Mouse (Mus musculus) embryonic facial prominence, embryonic 13.5 days (tissue): Measurements from ENCODE around the gene Mast1. TPM values are rescaled to one million over a fixed set of nuclear protein-coding genes. Genes with fewer than 3 reads are reported as not detected.
A peak's percentile ranks its signal among the peaks of the same experiment; 100 is the strongest.

Experiments
- ATAC-seq: fragments of 200-750 bp; cut with Nextera tagmentation; 2 replicates; pipeline ENCODE4 v1.8.0; 2017; ENCODE audit warnings: low read depth; ENCODE audit not compliant: insufficient number of reproducible peaks, insufficient read depth, low FRiP score, low TSS enrichment
- H3K27ac ChIP-seq: fragments of 300-500 bp; sonication (generic); 2 replicates; pipeline ENCODE4 v1.5.1; 2015; ENCODE audit warnings: moderate library complexity, mild to moderate bottlenecking, inconsistent platforms
- H3K27me3 ChIP-seq: fragments of 300-500 bp; sonication (generic); 2 replicates; pipeline ENCODE4 v1.6.1; 2015; ENCODE audit warnings: mild to moderate bottlenecking, inconsistent platforms
- H3K36me3 ChIP-seq: fragments of 300-500 bp; sonication (generic); 2 replicates; pipeline ENCODE4 v1.6.1; 2015; ENCODE audit warnings: mild to moderate bottlenecking, inconsistent platforms
- H3K4me1 ChIP-seq: fragments of 300-500 bp; sonication (generic); 2 replicates; pipeline ENCODE4 v1.6.1; 2015; ENCODE audit warnings: inconsistent platforms
- H3K4me2 ChIP-seq: fragments of 300-500 bp; sonication (generic); 2 replicates; pipeline ENCODE4 v1.6.1; 2015; ENCODE audit warnings: moderate library complexity, mild to moderate bottlenecking, inconsistent platforms
- H3K4me3 ChIP-seq: fragments of 300-500 bp; sonication (generic); 2 replicates; pipeline ENCODE4 v1.5.1; 2015; ENCODE audit warnings: mild to moderate bottlenecking, inconsistent platforms
- H3K9ac ChIP-seq: fragments of 300-500 bp; sonication (generic); 2 replicates; pipeline ENCODE4 v1.6.1; 2015; ENCODE audit warnings: mild to moderate bottlenecking, inconsistent platforms
- H3K9me3 ChIP-seq: fragments of 300-500 bp; sonication (generic); 2 replicates; pipeline ENCODE4 v1.6.1; 2016; ENCODE audit warnings: inconsistent platforms
- WGBS: fragments of 180-500 bp; shearing (Covaris S2); methylation state at CpG from one replicate; pipeline ENCODE4 v1.1.7; 2015; ENCODE audit warnings: mixed read lengths; 5-methylcytosine and 5-hydroxymethylcytosine counted together
- polyA plus RNA-seq: library from polyadenylated mRNA; unstranded; fragments of >200 nt; fragmentation: Nextera tagmentation; extraction: Ambion mirVana; gene quantifications from 2 replicates; pipeline ENCODE4 v1.2.1, GENCODE M21; 2015

Mast1 gene
- polyA plus RNA-seq, 1 experiment from 2014 or later = 1.4 TPM

DNA sequence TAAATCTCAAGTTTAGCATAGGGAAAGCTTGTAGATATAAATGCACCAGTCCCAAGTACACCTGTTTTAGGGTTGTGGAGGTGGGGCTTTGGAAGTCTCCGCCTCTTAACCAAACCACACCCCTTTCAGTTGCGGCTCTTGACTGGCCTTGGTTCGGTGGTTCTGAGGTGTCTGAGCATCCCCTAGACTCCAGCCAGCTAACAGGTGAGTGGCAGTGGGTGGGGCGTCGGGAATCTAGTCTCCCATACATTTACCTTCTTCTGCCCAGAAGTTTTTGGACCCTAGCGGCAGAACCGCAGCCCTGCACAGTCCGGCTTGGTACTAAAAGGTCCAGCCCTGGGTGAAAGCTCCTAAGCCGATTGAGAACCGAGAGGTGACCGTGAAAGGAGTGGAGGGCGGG is 12.6 kb upstream of the Mast1 start:
- WGBS = 15% methylated on average over 12 of the region's 12 CpGs
- H3K27me3 ChIP-seq = peaks cover 85% of the 10 kb centered on the region
- no peak for ATAC-seq
- no peaks in the 10 kb centered on the region for H3K36me3 ChIP-seq
- H3K4me3 ChIP-seq = no peak overlapping the region
- peaks cover 14% of the 10 kb centered on the region for H3K4me1 ChIP-seq
- no peak overlapping the region for H3K9ac ChIP-seq
- no peaks in the 10 kb centered on the region for H3K9me3 ChIP-seq
- no peak overlapping the region for H3K4me2 ChIP-seq
- no peak overlapping the region for H3K27ac ChIP-seq

DNA sequence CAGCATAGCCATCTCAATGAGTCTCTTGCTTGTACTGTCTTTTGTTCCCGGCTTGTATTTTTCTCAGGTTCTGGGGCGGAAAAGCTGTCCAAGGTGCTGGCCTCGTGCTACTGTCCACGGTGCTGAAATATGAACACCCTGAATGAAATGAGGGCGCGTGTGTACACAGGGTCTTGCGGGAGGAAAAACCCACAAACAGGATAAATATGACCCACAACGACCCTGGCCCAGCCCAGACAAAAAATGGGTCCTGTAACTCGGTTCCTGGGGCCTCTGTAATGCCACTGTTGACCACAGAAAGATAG is 10.0 kb upstream of the Mast1 start:
- H3K9ac ChIP-seq = no peak overlapping the region
- H3K27me3 ChIP-seq = peaks cover 91% of the 10 kb centered on the region
- 10% methylated on average over 9 of the region's 9 CpGs for WGBS
- no peaks in the 10 kb centered on the region for H3K36me3 ChIP-seq
- no peak overlapping the region for H3K4me3 ChIP-seq
- no peak overlapping the region for H3K27ac ChIP-seq
- H3K4me2 ChIP-seq = no peak overlapping the region
- H3K4me1 ChIP-seq = peaks cover 18% of the 10 kb centered on the region
- ATAC-seq = no peak
- no peaks in the 10 kb centered on the region for H3K9me3 ChIP-seq

DNA sequence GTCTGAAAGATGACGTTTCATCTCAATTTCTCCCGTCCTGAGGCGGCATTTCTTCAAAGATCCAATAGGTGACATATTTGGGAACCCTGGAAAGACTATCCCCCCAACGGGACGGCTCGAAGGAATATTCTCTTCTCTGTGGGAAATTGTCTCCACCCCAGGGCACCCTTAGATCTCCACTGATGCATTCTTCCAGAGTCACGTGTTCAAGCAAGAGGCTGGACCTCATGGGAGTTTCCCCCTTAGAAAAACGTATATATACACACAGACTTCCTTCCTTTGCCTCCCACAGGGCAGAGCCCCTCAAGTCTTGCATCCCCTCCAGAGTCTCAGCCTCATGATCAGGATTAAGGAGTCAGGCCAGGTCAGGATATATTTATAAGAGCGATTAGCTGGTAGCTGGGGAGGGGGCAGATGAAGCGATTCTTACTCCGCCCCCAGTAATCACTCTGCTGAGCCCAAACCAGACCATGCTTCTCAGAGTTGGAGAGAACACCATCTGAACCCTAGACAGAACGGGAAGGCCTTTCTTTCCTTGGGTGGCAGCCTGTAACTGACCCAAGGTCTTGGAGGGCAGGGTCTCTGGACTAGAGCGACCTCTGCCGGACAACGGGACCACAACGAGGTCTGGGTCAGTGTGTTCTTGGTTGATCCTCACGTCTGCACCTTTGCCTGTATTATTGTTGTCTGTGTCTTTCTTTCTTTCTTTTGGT is 9.5 kb upstream of the Mast1 start, which contains the start of gene Rtbdn:
Gene Rtbdn (plus strand): TSS at position 464 of the 713 bp plus-strand sequence.
- no peak for ATAC-seq
- peaks cover 18% of the 10 kb centered on the region for H3K4me1 ChIP-seq

DNA sequence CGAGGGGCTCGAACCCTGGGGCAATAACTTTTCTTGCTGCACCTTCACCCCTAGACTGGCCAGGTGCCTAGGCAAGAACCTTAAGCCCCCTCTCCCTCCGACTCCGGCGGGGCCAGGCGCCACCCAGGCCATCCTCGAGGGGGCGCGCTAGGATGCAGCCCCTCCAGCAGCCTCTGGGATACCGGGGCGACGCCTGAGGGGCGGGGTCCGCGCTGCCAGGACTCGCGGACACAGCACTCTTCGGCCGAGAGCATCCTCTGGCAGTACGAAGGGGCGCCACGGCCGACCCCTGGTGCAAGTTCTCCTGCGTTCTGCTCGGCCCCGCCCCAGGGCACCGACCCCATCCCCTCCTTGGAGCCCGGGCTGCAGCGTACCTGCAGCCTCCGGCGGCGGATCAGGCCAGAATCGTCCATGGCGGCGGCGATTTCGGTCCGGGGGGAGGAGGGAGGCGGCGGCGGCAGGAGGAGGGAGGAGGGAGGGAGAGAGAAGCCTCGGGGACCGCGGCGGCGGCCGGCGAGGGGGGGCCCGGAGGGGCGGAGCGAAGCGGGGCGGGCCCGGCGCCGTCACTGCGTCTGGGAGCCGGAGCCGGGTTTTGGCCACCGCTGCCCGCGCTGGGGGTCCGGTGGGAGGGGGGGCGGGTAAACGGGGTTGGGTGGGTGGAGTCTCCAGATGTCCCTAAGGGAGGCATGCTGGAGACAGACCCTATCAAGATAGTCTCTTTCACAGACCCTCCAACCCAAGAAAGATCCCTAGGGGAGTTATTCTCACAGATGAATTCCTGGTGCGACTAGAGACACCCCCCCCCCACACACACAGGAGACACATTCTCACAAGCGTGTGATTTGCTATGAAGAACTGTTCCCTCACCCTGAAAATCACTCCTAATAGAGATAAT is 8.7 kb upstream of the Mast1 start:
- Histone ChIP-seq H3K9me3 (no peaks in the 10 kb centered on the region), H3K36me3 (no peaks in the 10 kb centered on the region), H3K4me3 (peak overlapping the region; percentile 47), H3K27me3 (peaks cover 88% of the 10 kb centered on the region), H3K9ac (0 out of 2 replicates have a peak overlapping the region, but pooled peaks have one; percentile 32), H3K27ac (no peak overlapping the region), H3K4me2 (peak overlapping the region; percentile 85), H3K4me1 (peaks cover 18% of the 10 kb centered on the region)
- 0 out of 2 replicates have a peak, but pooled peaks have one; percentile 13 for ATAC-seq
- 1% methylated on average over 43 of the region's 67 CpGs for WGBS

More for the DNA sequence above, 9.5 kb upstream of the Mast1 start, which contains the start of gene Rtbdn:
- 8% methylated on average over 17 of the region's 17 CpGs for WGBS
- Histone ChIP-seq H3K27me3 (peaks cover 90% of the 10 kb centered on the region), H3K9me3 (no peaks in the 10 kb centered on the region), H3K4me3 (peak within 1 kb of the TSS; percentile 47), H3K9ac (0 out of 2 replicates have a peak within 1 kb of the TSS, but pooled peaks have one; percentile 32), H3K27ac (no peak within 1 kb of the TSS), H3K36me3 (no peaks in the 10 kb centered on the region), H3K4me2 (peak within 1 kb of the TSS; percentile 85)

DNA sequence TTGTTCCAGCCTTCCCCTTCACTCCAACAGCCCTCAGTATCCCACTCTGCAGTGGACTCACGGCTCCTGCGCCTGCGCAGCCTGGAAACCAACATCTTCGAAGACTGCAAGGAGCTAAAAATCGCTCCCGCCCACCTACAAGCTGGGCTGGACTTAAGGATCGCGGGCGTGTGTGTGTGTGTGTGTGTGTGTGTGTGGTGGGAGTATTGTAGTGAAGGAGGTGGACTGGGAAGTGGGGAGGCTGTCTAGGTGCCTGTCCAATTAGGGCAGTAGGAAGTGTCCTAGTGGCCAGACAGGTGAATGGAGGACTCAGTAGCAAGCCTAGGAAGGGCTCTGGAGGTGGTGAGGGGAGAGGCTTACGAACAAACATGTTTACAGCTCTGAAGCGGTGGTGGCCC is 8.1 kb upstream of the Mast1 start:
- no peak overlapping the region for H3K9ac ChIP-seq
- H3K36me3 ChIP-seq = no peaks in the 10 kb centered on the region
- peak overlapping the region; percentile 85; the same call in 1 of the 2 replicates for H3K4me2 ChIP-seq
- H3K27me3 ChIP-seq = peaks cover 88% of the 10 kb centered on the region
- no peak for ATAC-seq
- no peaks in the 10 kb centered on the region for H3K9me3 ChIP-seq
- WGBS = 3% methylated on average over 11 of the region's 11 CpGs
- H3K27ac ChIP-seq = no peak overlapping the region
- peak overlapping the region; percentile 47 for H3K4me3 ChIP-seq
- peaks cover 18% of the 10 kb centered on the region for H3K4me1 ChIP-seq

DNA sequence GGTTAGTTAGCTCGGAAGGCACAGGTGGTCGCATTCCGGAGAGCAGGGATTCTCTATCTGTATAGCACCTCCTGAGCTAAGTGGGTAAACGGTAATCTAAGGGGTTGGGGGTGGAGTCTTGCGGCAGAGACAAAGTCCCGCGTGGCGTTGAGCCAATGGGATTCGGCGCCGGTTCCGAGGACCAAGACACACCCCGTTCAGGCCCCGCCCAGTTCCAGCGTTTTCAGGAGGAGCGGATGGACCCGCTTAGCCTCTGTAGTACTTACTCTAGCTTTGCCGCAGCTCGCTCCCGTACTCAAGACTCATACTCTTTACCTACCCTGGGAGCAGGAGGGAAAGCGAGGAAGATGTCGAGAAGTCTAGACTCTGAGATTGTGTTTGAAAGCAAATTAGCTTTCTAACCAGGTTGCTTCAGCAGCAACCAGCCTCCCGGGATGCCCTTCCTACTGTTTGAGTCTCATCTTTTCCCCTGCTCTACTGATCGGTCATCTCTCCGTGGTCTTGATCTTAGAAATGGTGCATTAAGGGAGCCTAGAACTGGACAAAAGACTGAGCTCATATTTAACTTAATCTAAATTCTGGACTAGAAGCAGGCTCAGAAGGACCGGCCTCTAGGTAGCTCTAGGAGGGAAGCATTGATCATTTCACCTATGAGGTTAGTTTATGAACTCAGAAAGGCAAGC is 7.5 kb upstream of the Mast1 start:
- Histone ChIP-seq H3K9ac (no peak overlapping the region), H3K4me3 (peak overlapping the region; percentile 16), H3K27ac (no peak overlapping the region), H3K4me2 (peak overlapping the region; percentile 14; the same call in 1 of the 2 replicates), H3K4me1 (peaks cover 18% of the 10 kb centered on the region), H3K36me3 (no peaks in the 10 kb centered on the region), H3K27me3 (peaks cover 85% of the 10 kb centered on the region), H3K9me3 (no peaks in the 10 kb centered on the region)
- WGBS = 2% methylated on average over 26 of the region's 26 CpGs
- ATAC-seq = no peak

DNA sequence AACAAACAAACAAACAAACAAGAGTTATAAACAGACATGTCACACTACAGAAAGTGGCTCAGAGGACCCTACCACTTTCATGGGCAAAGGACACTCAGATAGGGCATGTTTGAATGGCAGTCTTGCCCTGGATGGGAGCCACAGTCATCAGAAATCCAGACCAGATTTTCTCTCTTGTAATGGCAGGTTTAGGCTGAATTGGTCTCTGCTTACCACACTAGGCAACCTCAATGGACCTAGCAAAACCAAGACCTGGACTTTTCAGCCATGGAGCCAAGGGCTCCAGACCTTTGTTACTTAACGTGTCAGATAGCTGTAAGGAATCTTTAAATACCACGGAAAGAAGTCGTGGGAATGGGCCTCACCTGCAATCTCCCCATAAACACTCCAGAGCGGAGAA is 6.5 kb upstream of the Mast1 start:
- no peak for ATAC-seq
- H3K27ac ChIP-seq = no peak overlapping the region
- no peaks in the 10 kb centered on the region for H3K9me3 ChIP-seq
- peaks cover 88% of the 10 kb centered on the region for H3K27me3 ChIP-seq
- no peak overlapping the region for H3K9ac ChIP-seq
- no peak overlapping the region for H3K4me2 ChIP-seq
- 10% methylated on average over 4 of the region's 4 CpGs for WGBS
- H3K36me3 ChIP-seq = no peaks in the 10 kb centered on the region
- H3K4me1 ChIP-seq = peaks cover 18% of the 10 kb centered on the region
- H3K4me3 ChIP-seq = no peak overlapping the region

DNA sequence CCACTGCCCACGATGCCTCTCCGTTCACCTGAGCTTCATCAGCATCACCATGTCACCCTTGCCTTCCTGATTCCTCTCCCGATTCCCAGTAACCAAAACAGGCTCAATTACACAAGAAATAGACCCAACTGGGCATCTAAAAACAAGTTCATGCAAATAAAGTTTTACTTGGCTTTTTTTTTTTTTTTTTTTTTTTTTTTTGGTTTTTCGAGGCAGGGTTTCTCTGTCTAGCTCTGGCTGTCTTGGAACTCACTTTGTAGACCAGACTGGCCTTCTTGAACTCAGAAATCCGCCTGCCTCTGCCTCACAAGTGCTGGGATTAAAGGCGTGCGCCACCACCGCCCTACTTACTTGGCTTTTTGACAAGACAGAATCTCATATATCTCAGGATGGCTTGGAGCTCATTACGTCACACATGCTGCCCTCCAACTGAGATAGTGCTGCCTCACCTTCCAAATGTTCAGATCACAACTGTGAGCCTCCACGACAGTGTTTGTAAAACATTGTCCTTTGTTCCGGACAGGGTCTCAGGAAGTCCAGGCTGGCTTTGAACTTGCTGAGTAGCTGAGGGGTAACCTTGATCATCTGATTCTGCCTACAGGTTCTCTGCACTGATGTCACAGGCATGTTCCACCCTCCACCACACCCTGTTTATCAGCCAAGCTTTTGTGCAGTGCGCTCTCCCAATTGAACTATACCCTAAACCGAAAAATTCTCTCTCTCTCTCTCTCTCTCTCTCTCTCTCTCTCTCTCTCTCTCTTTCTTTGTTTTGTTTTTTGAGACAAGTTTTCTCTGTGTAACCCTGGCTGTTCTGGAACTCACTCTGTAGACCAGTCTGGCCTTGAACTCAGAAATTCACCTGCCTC is 694 bp upstream of the Mast1 start:
- 61% methylated on average over 13 of the region's 13 CpGs for WGBS
- no peaks in the 10 kb centered on the region for H3K9me3 ChIP-seq
- ATAC-seq = no peak
- H3K27me3 ChIP-seq = peaks cover 86% of the 10 kb centered on the region
- no peak overlapping the region for H3K9ac ChIP-seq
- H3K4me3 ChIP-seq = peak overlapping the region; percentile 45; the same call in 1 of the 2 replicates
- H3K36me3 ChIP-seq = no peaks in the 10 kb centered on the region
- H3K27ac ChIP-seq = no peak overlapping the region
- H3K4me1 ChIP-seq = peaks cover 17% of the 10 kb centered on the region
- H3K4me2 ChIP-seq = peak overlapping the region; percentile 81

DNA sequence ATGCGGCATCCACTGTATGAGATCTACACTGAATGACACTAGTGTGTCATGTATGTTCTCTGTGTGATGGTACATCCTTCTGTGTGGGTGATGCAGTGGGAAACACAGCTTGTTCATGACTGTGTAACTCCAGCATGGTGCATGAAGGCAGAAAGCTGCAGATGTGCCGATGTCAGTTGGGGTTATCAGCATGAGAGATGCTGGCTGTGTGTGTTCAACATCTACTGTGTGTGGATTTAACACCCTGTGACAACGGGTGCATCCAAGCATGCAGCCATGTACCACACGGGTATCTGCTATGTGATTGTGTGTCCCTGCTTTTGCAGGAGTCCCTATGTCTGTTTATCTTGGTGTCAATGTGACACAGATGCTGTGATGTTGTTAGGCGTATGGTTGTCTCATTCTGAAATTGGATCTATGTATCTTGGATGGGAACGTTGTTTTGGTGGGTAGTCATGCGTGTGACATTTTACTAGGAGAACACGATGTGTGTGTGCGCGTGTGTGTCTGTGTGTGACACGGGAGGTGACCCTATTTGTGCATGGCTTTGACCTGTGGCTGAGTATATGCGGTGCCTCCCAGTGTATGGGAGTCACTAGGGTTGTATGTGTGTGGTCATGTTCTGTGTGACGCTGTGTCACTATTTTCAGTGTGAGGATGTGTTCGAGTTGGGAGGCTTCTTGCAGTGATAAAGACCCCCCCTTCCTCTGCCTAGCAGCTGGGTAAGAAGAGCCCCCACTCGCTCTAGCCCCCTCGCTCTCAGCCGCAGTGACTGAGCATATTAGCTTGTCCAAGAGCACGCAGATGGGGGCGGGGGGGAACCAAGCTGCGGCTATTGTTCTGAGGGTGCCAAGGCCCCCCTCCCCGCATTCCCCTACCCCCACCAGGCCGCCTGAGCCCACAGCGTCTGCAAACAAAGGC is 858 bp downstream of the Mast1 start:
- Histone ChIP-seq H3K4me2 (peak overlapping the region; percentile 81), H3K9me3 (no peaks in the 10 kb centered on the region), H3K27ac (no peak overlapping the region), H3K27me3 (peaks cover 91% of the 10 kb centered on the region), H3K9ac (peak overlapping the region; percentile 49; the same call in 1 of the 2 replicates), H3K36me3 (no peaks in the 10 kb centered on the region), H3K4me3 (peak overlapping the region; percentile 45), H3K4me1 (peaks cover 17% of the 10 kb centered on the region)
- ATAC-seq = no peak
- WGBS = 19% methylated on average over 23 of the region's 23 CpGs

DNA sequence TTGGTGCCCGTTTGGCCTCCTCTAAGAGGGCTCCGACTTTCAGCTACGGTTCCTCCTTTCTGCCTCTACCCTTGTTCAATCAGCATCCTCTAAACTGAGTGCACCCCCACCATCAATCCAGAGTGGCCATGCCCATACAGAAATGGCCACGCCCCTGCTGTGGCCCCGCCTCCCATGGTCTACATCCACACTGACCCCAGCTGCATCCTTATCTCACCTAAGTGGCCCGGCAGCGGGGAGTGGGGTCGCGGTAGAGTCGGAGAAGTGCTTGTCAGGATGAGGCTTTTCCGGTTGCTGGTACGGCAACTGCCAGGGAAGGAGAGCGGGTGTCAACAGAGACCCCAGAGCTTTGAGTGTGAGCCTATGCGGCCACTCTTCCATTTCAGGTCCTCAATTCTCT is 1.7 kb downstream of the Mast1 start:
- 3% methylated on average over 14 of the region's 14 CpGs for WGBS
- Histone ChIP-seq H3K27me3 (peaks cover 91% of the 10 kb centered on the region), H3K9ac (no peak overlapping the region), H3K27ac (no peak overlapping the region), H3K36me3 (no peaks in the 10 kb centered on the region), H3K4me3 (no peak overlapping the region), H3K9me3 (no peaks in the 10 kb centered on the region), H3K4me2 (no peak overlapping the region), H3K4me1 (peaks cover 17% of the 10 kb centered on the region)
- no peak for ATAC-seq
